Mouse (Mus musculus) T-helper 17 cell (primary cell): ENCODE measurements around the gene Vwa7.
"Not testable (repeated sequence)": the region's sequence is repeated elsewhere in the genome, so short reads cannot be mapped to it uniquely, and the experiment has no call there.

Source experiments
- in situ Hi-C, 2 experiments: fragments of 300-600 bp; cut with MboI, MseI; formaldehyde crosslinking; loops; 1 replicate in 1 of 2; 2 replicates in 1 of 2; pipeline ENCODE4 v1.15.1; 2025; ENCODE audit warnings: high pct_unique_total_duplicates in 2 of 2

Vwa7 gene

DNA sequence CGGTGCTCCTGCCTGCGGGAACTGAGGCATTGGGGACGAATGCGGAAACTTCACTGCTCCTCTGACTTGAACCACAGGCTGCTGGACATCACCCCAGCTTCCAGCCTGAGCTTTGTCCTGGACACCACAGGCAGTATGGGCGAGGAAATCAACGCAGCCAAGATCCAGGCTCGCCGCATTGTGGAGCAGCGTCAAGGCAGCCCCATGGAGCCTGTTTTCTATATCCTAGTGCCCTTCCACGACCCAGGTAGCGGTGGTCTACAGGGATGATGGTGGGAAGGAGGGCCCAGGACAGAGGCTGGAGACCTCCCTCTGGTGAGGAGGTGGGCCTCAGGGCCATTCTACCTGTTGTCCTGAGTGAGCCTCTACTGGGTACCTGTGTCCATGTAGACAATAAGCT, 3.5 kb downstream of the Vwa7 start:
- in situ Hi-C loops, result loop anchor here (5.0 kb wide), 1 partner anchor 42 kb away; no protein-coding TSS in a partner anchor

DNA sequence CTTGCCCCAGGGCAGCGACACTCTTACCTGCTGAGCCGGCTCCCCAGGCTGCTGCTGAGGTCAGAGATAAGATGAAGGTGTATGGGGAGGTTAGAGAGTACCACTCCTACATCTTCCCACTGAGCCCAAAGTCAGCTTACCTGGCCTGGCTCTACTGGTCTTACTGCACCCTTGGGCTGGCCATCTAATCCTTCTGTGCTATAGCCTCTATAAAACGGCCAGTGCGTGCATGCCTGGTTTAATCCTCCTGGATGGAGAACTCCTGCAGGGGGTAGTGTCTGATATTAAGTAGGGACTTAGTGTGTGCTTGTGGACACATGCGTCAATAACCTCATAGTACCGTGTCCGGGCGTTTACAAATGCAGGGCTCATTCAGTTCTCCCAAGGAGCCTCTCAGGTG, 4.2 kb downstream of the Vwa7 start:
- in situ Hi-C loops, result loop anchor here (5.0 kb wide), 1 partner anchor 42 kb away; no protein-coding TSS in a partner anchor

DNA sequence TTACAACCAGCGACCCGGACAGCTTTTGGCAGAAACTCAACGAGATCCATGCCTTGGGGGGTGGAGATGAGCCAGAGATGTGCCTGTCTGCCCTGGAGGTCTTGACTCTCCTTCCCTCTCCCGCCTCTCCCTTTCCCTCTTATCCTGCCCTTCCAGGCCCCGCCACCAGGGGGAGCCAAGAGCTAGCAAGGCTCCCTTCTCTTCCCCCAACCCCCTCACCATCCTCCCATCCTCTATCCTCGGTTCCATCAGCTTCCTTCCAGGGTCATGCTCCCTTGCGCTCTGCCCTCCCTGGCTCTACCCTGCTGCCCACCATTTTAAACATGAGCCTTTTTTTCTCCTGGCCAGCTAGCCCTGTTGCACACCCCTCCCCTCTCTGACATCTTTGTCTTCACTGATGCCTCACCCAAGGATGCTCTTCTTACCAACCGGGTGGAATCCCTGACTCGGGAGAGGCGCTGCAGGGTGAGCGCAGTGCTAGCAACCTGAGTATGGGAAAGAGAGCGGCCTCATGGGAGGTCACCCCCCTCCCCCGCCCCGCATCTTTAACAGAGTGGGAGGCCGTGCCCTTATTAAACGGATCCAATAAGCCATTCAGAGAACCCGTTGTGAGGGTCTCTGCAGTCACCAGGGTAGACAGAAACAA, 4.9 kb downstream of the Vwa7 start:
- in situ Hi-C loops, result loop anchor here (5.0 kb wide), 1 partner anchor 41 kb away; no protein-coding TSS in a partner anchor

DNA sequence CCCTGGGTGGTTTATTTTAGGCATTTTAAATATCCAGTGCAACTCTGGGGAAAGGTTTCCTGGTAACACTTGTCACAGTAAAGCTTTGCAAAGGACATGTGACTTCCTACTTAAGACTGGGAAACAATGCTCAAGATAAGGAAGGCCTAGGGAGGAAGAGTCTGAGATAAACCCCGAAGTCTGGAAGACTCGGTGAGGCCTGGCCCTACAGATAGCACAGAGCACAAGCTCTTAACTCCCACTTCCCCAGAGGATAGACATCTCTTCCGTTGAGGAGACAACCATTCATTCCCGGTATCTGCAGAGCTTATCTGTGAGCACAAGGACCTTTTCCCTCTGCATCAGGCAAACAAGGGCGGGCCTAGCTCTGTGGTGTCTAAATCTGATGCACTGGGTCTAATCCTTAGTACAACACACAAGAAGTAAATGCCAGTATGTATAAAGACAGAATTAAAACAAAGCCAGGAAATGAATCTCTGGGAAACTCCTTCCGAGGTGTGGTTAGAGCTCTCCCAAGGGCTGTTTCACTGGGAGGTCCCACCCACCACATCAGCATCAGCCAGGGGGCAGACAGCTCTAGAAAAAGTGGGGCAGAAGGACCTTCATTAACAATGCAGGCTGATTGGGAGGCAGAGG, 5.6 kb downstream of the Vwa7 start:
- in situ Hi-C loops, result loop anchor here (5.0 kb wide), 1 partner anchor 40 kb away; no protein-coding TSS in a partner anchor

DNA sequence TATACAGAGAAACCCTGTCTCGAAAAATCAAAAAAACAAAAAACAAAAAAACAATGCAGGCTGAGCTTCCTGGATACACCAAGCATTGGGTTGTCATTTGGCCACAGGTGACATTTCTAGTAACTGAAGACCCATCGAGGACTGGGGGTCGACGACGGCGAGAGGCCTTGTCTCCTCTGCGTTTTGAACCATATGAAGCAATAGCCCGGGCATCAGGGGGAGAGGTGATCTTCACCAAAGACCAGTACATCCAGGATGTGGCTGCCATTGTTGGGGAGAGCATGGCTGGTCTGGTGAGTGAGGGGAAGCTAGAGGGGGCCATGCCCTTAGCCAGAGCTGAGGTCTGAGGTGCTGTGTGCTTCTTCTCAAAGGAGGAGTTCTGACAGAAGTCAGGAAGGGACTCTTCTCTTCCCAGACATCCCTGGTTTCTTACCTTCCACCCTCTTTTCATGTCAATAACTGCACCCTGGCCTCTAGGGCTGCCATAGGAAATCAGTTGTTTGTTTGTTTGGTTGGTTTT, 6.2 kb downstream of the Vwa7 start:
- in situ Hi-C loops, result loop anchor here (5.0 kb wide), 1 partner anchor 40 kb away; no protein-coding TSS in a partner anchor

DNA sequence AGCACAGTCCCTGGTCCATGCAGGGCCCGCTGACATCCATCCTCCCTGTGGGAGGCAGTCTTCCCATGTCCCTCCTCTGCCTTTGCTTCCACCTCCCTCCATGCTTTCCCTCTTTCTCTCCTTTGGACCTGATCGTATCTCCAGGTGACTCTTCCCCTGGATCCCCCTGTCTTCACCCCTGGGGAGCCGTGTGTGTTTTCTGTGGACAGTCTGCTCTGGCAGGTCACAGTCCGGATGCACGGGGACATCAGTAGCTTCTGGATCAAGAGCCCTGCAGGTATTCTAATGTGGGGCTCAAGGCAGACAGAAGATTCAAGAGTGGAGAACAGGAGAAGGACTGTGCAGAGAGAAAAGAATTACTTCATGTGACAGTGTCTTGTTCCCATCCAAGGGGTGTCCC, 6.8 kb downstream of the Vwa7 start:
- in situ Hi-C loops, result loop anchor here (5.0 kb wide), 1 partner anchor 39 kb away; no protein-coding TSS in a partner anchor

DNA sequence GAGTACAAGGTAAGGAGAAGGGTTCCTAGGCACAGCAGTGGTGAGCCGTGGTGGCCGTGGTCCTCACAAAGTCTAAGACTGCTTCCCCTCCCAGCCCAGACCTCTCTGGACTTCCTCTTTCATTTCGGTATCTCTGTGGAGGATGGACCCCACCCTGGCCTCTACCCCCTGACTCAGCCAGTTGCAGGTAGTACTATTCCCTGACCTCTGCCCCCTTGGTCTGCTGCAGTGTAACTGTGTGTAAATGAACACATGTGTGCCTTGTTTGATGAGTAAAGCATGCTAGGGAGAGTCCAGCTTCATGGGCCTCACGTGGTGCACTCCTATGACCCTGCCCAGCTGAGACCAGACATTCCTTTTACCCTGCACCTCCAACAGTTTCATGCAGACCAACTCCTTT, 7.4 kb downstream of the Vwa7 start:
- in situ Hi-C loops, result loop anchor here (5.0 kb wide), 1 partner anchor 39 kb away; no protein-coding TSS in a partner anchor

DNA sequence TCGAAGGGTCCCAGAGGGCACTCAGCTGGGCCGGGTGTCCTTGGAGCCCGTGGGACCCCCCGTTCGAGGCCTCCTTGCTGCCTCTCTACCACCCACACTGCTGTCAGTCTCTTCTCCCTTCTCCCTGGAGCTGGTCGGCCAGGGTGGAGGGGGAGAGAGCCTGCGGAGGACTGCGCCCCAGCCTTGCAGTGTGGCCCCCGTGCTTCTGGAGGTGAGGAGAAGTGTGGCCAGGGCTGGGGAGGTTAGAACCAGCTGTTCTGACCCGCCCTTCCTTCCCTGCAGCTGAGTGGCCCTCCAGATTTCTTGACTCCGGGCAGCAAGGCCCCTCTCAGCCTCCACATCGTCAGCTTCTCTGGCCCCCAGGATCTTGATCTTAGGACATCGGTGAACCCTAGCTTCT, 7.9 kb downstream of the Vwa7 start:
- in situ Hi-C loops, result loop anchor here (5.0 kb wide), 1 partner anchor 38 kb away; no protein-coding TSS in a partner anchor

DNA sequence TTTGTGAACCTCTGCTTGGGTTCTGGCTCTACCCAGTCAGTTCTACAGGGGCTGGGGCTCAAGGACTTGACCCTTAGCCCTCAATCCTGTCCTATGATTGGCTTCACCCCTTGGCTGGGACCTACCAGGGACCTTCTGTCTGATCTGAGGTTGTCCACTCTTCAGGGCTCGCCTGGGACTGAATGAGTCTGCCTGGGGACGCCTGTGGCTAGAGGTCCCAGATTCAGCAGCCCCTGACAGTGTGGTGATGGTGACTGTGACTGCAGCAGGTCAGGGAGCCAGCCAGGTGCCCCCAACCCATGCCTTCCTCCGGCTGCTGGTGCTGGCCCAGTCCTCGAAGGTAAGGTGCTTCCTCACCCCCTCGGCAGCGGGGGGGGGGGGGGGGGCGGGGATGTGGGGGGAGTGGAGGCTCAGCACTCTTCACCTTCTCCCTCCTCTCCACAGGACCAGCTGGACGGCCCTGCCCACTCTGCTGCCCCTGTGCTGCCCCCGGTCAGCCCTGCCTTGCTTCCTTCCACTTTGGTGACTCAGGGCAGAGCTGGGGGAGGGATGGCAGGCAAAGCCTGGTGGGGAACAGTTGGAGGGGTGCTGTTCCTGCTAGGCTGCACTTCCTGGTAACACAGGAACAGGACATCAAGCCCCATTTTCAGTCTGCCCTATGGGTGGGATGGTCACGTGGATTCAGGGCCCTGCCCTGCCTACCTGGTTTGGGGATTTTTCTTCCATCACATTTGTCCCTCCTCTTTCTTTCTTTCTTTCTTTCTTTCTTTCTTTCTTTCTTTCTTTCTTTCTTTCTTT, 8.5 kb downstream of the Vwa7 start:
- in situ Hi-C loops, result loop anchor here (5.0 kb wide), 1 partner anchor 37 kb away; no protein-coding TSS in a partner anchor

DNA sequence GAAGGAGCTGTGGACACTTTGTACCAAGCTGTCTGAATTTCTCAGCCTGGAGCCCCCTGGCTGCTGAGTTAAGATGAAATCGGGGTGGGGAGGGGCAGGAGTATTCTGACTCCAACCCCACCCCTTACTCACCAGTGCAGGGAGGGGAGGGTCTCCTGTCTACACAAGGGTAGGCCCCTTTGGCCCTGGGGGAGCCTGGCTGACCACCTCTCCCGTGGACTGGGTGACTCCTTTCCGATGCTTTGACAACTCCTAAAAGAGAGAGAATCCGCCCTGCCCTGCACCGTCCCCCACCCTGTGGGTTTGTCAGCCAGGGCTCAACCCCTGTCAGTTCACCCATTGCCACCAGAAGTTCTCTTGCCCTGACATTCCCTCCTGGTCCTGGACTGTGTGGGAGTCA, 9.8 kb downstream of the Vwa7 start:
- in situ Hi-C loops, result no loop called here

DNA sequence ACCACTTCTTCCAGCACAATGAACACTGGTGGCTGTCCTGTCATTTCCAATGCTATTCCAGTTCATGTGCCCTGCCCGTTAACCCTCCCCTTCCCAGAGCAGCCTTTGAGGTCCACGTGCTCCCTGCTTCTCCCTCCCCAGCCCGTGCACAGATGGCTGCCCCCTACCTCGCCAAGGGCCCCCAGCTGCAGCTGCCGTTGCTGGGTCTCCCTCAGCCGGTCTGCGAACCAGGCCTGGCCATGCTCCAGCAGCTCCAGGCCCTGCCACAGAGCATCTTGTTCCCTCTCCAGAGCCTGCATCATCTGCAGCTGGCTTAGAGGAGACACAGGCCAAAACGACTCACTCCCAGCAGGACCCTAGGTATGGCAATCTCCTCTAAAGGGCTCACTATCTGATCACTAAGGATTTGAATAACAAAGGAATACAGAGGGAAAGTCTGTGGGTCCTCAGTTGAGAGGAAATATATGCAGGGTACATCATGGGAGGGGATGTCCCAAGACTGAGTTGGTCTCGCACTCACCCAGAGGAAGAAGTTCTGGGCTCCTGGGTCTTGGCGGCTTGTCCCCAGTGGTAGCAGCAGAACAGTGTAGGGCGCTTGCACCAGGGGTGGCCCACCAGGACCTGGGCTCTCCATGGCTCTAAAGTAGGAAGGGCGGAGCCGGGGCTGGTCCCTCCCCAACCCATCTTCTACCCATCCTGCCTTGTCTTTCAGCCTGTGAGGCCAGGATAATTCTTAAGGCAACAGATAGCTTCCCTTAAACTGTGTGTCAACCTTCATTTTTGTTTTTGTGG, 11.1 kb downstream of the Vwa7 start, which contains the start of gene Sapcd1:
Gene Sapcd1 (minus strand): TSS at position 740 of the 792 bp plus-strand sequence.
- in situ Hi-C loops, result no loop called here

DNA sequence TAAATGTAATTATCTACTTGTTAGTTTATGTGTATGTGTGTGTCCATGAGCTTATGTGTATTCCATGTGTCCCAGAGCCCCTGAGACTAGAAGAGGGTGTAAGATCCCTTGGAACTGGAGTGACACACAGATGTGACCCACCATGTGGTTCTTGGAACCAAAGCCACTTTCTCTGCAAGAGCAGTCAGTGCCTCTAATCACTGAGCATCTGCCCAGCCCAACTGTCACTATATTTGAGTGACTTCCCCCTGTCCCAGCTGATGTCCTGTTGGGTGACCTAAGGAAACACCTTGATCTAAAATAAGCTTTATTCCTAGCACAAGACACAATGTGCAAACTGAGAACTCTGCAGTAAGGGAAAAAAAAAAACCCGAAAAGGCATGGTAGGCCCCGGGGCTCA, 11.9 kb downstream of the Vwa7 start:
- in situ Hi-C loops, result no loop called here

DNA sequence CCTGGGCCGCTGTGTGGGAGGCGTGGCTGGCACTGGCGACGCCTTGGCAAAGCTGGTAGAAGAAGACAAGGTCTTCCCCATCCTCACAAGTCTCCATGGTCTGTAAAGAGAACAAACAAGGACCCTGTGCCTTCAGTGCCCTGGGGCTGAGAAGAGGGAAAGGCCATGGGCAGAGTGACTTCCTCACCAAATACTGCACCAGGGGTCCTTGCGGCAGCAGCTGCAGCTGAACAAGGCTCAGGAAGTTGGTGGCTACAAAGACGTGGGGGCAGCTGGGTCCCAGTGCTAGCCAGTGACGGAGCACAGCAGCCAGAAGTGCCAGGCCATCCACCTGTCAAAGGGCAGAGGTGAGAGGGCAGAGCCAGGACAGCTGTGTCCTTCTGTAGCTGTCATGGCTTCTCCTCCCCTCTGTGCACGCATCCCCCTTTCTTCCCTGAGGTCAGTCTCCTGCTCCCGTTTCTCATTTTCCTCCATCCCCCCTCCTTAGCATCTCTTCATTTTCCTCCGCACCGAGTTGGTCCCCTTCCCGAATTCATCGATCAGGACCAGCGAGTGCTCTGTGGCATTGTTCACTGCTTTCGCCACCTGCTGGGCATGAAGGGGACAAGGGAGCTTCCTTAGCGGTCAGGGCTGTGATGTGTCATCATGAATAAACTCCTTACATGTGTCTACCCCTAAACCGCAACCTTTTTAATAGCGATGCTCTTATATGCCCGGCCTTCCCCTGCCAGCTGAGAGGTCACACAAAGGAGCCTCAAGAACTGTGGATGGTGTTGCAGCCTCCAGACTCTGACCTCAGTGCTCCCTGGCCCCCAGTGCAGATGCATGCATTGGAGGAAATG, 13.5 kb downstream of the Vwa7 start:
- in situ Hi-C loops, result no loop called here

DNA sequence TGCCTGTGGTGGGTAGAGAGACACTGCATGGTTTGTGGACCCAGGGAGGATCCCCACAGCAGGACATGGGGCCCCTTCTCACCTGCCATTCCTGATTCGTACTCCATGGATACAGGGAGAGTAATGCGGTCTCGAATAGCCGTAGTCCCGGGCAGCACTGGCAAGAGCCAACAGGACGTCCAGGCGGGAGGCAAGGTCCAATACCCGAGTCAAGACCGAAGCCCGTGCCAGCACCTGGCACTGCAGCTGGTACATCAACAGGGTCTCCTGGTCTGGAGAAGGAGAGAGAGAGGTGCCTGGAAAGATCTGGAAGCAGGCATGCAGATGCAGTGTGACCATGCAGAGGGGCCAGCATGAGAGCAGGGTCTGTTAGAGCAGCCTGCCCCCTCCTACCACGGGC, 14.9 kb downstream of the Vwa7 start:
- in situ Hi-C loops, result no loop called here

DNA sequence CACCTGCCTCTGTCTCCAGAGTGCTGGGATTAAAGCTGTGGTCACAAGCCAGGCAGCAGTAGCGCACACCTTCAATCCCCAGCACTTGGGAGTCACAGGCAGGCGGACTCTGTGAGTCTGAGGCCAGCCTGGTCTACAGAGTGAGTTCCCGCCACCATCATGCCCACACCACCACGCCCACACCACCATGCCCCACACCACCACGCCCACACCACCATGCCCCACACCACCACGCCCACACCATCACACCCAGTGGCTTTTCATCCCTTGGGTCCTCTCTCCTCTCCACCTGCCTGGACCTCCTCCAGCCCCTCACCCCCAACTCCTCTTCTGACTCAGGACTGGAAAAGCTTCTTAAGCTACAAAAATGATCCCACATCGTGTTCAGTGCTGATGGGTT, 15.5 kb downstream of the Vwa7 start:
- in situ Hi-C loops, result no loop called here

DNA sequence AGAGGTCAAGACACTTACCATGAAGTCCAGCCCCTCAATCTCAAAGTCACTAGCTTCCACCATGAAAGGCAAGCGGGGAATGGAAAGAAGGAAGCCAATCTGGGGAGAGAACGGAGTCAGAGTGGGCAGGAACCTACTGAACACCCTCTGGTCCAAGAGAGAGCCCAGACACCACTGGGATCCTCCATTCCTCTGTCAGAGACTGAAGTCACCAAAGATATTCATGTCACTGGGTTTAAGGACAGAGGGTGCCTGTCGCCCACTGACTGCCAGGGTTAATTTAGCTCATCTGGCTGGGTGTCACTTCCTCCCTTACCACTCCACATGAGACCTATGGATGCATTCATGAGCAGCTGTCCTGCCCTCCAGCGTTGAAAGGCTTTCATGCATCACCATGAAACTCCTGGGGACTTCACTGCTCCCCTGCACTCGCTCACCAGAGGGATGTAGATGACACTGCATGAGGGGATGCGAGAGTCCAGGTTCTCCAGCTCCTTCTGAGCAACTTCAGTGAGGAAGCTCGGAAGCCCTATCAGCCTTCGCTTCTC, 16.0 kb downstream of the Vwa7 start:
- in situ Hi-C loops, result no loop called here

DNA sequence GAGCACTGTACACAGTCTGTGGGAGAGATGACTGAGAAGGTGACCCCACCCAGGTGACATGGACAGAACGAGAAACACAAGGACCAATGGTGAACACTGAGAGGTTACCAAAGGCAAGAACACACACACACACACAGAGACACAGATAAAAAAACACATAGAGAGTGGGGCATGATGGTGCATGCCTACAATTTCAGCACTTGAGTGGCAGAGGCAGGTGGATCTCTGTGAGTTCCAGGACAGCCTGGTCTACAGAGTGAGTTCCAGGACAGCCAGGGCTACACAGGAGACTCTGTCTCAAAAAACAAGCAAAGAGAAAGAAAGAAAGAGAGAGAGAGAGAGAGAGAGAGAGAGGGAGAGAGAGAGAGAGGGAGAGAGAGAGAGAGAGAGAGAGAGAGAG, 17.3 kb downstream of the Vwa7 start:
- in situ Hi-C loops, result not testable (repeated sequence)

DNA sequence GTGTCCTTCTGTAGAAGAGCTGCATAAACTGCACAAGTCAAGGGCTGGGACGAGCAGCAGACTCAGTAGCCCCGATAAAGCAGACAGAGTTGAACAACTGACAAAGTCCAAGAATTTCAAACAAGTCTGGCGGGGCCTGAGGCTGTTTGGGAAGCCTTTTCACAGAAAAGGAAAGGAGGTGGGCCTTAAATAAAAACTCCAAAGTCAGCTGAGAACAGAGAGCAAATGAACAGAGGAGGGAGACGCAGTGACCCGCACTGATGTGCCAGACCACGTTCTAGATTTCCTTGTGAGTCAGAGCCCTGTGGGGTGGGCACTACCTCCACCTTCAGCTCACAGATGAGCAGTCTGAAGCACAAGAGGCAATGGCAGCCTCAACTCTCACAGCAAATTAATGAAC, 18.5 kb downstream of the Vwa7 start:
- in situ Hi-C loops, result no loop called here

DNA sequence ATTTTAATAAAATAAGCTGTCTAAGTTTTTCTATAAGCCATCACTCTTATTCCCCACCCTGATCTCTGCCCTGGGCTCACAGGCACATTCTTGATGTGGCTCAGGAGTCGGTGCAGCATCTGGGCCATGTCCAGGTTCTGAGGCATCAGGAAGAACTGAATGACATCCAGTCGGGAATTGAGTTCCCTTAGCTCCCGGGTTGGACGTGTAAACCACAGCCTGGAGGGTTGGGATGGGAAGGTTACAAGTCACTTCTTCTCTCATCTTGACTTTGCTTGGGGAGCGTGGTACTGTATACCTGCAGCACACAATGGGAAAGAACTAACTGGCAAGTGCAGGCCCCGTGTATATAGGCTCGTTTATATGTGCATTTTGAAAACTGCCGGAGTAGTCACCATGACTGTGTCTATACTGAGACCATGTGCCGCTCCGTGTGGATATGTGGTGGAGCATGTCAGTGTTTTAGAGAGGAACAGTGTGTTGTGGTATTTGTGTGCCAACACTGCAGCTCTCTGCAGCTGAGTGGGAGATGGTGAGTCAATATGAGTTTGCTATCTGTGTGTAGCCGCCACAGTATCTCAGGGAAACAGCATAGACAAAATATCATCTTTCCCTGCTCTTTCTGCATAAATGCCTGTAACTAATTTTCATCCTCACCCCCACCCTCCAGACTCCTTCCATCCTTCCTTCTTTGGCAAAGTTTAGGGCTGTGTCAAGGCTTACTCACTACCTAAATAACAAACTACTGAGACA, 22.9 kb downstream of the Vwa7 start:
- in situ Hi-C loops, result no loop called here
